Mouse (Mus musculus): ENCODE measurements around the gene D2hgdh. TPM values are rescaled to one million over a fixed set of nuclear protein-coding genes. Genes with fewer than 3 reads are reported as not detected.
"Not testable (repeated sequence)": the region's sequence is repeated elsewhere in the genome, so short reads cannot be mapped to it uniquely, and the experiment has no call there.

The D2hgdh gene
- total RNA-seq, 2 experiments from 2014 or later = 42.3 to 50.3 TPM

DNA sequence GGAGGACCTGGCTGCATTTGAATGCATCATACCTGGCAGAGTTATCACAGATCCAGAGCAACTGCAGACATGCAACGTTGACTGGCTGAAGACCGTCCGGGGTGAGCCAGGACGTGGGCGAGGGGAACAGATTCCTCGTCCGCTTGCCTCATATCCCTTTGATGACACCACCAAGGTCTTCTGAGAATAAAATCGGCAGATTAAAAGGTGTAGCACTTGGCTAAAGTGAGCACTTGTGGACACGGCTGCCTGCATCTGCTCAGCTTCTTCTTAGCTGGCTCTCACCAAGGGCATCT lies 1.8 kb downstream of the D2hgdh start:
- DNase-seq = no peak

GRCm38 (mm10) chr1:93832754-93833360 lies 8.1 kb downstream of the D2hgdh start:
- not testable (repeated sequence) for DNase-seq

DNA sequence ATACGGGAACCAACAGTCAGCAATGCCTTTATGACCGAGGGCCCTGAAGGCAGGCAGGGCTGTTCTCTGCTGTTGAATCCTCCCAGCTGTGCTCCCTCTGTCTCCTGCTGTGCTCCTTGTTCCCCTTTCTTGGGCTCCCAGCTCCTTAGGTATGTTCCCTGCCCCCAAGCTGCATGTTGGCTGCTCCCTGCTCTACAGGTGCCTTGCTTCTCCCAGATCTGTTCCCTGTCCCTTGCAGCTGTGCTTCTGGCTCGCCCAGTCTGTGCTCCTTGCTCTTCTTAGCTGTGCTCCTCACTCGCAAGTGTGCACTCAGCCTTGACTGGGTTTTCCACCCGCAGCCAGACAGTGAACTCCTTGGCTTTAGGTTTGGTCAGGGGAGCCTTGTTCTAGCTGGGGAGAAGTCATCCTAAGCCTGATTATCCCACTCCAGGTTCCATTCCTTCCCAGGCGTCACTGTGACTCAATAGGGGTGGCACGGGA lies 10.0 kb downstream of the D2hgdh start:
- no peak for DNase-seq

- DNase-seq = no peak
Measured at GRCm38 (mm10) chr1:93835211-93835610, 10.5 kb downstream of the D2hgdh start.

DNA sequence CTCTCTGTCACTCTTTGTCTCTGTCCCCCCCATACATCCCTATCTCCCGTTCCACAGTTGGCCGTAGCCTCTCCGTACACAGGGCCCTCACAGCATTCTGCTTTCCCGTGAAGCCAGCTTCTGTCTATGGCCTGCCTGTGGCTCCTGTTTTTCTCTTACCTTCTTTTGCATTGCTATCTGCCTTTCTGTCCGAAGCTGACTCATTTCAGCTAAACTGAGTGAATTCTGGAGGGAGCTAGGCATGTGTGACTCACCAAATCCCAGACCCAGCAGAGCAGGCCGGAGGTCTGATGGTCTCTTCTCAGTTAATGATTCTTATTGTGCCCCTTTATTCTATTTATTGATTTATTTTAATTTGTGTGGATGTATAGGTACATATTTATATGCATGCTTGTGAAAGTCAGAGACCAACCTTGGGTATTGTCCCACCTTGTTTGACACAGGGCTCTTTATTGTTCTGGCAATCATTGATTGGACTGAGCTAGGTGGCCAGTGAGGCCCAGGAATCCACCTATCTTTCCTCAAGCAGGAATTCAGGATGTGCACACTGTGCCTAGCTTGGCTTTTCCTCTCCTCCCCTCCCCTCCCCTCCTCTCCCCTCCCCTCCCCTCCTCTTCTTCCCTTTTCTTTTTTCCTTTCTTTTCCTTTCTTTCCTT lies 11.3 kb downstream of the D2hgdh start:
- no peak for DNase-seq

GRCm38 (mm10) chr1:93836532-93836913 lies 11.8 kb downstream of the D2hgdh start:
- DNase-seq = no peak

DNA sequence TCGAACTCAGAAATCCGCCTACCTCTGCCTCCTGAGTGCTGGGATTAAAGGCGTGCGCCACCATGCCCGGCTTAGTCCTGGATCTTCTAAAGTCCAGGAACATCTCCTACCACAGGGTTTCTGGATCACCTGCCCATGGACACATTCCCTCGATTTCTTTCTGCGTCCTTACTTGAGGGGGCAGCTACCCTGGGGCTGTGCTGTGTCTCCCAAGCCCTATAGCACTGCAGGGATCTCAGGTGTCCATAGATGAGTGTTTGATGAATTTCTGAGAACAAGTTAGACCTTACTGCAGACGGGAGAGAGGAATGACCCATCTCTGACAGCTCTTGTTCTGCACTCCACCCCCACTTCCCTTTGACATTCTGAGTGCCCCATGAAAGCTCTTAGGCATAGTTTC lies 12.6 kb downstream of the D2hgdh start:
- DNase-seq = no peak

DNA sequence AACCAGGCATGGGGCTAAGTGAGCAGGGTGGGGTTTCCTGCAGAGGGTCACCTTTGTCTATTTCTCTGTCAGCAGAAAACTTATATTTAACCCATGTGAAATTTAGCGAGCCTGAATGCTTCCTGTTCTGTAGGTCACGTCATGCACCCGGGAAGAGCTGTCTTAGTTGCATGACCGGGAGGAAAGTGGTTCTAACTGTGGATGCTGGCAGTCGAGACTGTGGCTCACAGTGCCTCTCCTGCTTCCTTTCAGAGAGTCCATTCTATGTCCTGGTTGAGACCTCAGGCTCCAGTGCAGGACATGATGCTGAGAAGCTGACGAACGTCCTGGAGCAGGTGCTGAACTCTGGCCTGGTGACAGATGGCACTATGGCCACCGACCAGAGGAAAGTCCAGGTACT lies 13.9 kb downstream of the D2hgdh start:
- not testable (repeated sequence) for DNase-seq

GRCm38 (mm10) chr1:93845766-93846366 lies 21.2 kb downstream of the D2hgdh start:
- DNase-seq = not testable (repeated sequence)

- not testable (repeated sequence) for DNase-seq
Measured at GRCm38 (mm10) chr1:93855790-93856189, 31.1 kb downstream of the D2hgdh start.

DNA sequence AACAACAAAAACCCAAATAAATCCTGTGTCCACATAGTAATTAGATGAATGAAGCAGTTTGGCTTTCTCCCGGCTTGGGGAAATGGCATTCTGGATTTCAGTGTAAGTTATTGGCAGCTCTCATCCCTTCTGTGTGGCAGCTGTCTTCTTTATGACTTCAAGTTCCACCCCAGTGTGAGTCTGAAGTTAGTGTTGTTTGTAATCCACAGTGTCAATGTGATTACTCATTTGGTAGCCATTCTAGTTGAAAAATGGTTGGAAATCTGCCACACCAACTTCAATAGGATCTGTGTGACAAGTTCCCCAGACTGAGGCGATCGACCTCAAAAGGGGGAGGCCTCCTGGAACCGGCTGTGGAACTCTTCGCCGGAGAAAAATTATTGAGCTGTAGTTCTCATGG lies 32.7 kb downstream of the D2hgdh start:
- no peak for DNase-seq

DNA sequence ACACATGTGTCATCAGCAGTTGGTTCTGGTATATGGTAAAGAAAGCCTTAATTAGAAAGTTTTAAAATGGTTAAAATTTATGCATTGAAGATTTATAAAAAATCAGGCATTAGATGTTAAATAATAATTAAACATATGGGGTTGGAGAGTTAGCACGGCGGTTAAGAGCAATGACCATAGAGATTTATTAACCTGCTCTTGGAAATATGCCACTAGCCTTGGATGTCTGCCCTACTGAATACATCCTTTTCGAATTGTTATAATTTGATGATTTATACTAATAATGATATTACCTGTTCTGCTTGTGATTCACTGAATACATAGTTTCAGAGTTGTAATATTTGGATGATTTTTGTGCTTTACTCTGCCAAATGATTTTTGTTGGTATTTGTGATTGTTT lies 33.3 kb downstream of the D2hgdh start:
- no peak for DNase-seq

DNA sequence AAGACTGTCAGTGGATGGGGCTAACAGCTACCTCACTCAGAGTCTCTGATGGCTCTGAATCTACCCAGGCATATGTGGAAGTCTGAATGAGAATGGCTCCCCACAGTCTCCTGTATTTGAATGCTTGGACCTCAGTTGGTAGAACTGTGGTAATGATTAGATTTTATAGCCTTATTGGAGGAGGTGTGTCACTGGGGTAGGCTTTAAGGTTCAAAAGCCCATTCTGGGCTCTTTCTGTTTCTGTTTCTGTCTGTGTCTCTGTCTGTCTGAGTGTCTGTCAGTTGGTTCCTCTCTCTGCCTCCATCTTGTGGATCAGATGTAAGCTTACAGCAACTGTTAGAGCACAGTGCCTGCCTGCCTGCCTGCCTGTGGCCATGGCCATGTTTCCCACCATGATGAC lies 34.9 kb downstream of the D2hgdh start:
- no peak for DNase-seq

- not testable (repeated sequence) for DNase-seq
Measured at GRCm38 (mm10) chr1:93861048-93861447, 36.3 kb downstream of the D2hgdh start, which contains the start of gene Gal3st2. Gal3st2 (plus strand) TSS chr1:93861306.

- not testable (repeated sequence) for DNase-seq
Measured at GRCm38 (mm10) chr1:93871594-93872105, 46.9 kb downstream of the D2hgdh start.

DNA sequence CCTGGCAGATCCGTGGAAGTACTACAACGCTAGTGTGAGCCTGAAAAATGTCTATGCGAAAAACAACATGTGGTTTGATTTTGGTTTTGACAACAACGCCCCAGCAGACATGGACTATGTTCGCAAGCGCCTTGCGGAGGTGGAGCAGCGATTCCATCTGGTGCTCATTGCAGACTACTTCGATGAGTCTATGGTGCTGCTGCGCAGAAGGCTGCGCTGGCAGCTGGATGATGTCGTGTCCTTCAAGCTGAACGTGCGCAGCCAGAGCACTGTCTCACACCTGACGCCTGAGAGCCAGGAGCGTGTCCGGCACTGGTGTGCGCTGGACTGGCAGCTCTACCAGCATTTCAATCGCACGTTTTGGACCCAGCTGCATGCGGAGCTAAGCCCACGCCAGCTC lies 49.7 kb downstream of the D2hgdh start:
- DNase-seq = not testable (repeated sequence)

DNA sequence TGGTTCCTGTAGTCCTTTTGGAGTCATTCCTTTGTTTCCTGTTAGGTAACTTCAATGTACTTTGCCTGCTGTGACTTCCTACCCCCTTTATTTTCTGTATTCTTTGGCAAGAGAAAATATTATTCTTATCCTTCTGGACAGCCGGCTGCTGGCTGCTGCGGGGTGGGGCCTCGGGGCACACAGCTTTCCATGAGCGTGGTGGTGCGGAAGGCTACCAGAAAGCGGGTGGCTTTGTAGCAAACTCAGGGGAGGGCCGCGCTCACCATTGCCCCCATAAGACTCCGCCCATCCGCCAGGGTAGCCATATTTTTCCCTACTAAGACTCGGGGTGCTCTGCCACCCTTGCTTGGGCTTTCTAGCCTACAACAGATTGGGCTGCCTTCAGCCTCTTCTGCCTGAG lies 57.1 kb downstream of the D2hgdh start:
- not testable (repeated sequence) for DNase-seq

DNA sequence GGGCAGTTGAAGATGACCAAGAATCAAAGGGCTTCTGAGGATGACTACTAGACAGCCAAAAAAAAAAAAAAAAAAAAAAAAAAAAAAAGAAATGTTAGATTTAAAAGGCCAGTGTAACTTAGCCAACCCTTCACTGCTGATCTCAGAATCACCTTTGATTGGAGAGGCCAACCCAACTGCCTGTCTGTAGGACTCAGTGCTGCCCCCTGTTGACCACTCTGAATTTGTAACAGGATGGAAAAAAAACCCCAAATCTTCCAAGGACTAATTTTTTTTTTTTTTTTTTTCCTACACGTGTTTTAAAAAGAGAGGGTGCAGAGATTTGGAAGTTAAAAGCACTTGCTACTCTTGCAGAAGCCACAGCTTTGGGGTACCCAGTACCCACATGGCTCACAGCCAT lies 66.2 kb downstream of the D2hgdh start:
- DNase-seq = not testable (repeated sequence)

- not testable (repeated sequence) for DNase-seq
Measured at GRCm38 (mm10) chr1:93897395-93897794, 72.7 kb downstream of the D2hgdh start.

- DNase-seq = peak; percentile 42 to 49
Measured at GRCm38 (mm10) chr1:93901291-93901690, 76.6 kb downstream of the D2hgdh start.

Data from heart, adult 18-20 months (tissue).